In genomic region chr13:110893909-110894308, GRCm38 (mm10) we compare ENCODE assay signal across 18 mouse cellular contexts.
A peak's percentile ranks its signal among the peaks of the same experiment; 100 is the strongest.
DNase-seq lines count a peak whose midpoint lies in the region; ATAC-seq and TF ChIP-seq lines count a peak whose summit lies in the region.
"Had no signal": no experiment of that assay in that cellular context is flagged by ENCODE, and none has a peak within 500 bp of the region (broad histone marks: within the 10 kb centered on the region; RNA-seq: fewer than 3 reads in every experiment).

No protein-coding gene starts in this region.

- no peaks in the 10 kb centered on the region for H3K9me3 ChIP-seq in heart, embryonic 12.5 days (replicated peaks)
- no peaks in the 10 kb centered on the region for H3K9me3 ChIP-seq in lung, postnatal 0 days (ENCODE audit: low read length)
- no peaks in the 10 kb centered on the region for H3K9me3 ChIP-seq in hindbrain, postnatal 0 days (ENCODE audit: low read length)
- H3K9me3 ChIP-seq: forebrain, embryonic 15.5 days; hindbrain, embryonic 12.5 days; limb, embryonic 12.5 days; liver, embryonic 15.5 days had no signal

- no peak overlapping the region for H3K4me2 ChIP-seq in heart, embryonic 12.5 days
- H3K4me2 ChIP-seq in lung, postnatal 0 days (replicated peaks; ENCODE audit: low read depth, low read length): no peak overlapping the region
- H3K4me2 ChIP-seq in hindbrain, postnatal 0 days (ENCODE audit: low read depth, low read length): no peak overlapping the region
- H3K4me2 ChIP-seq: forebrain, embryonic 15.5 days; hindbrain, embryonic 12.5 days; limb, embryonic 12.5 days; liver, embryonic 15.5 days; midbrain, embryonic 11.5 days had no signal

- H3K27ac ChIP-seq in heart, embryonic 12.5 days (ENCODE audit: poor library complexity, severe bottlenecking): no peak overlapping the region
- no peak overlapping the region for H3K27ac ChIP-seq in lung, postnatal 0 days (ENCODE audit: low read length)
- H3K27ac ChIP-seq in hindbrain, postnatal 0 days: no peak overlapping the region
- H3K27ac ChIP-seq: forebrain, embryonic 15.5 days; hindbrain, embryonic 12.5 days; limb, embryonic 12.5 days; liver, embryonic 15.5 days had no signal

- intact Hi-C loops in heart, postnatal 25 days (cut with DNase I): no loop called here

- peaks cover 8% of the 10 kb centered on the region for H3K4me1 ChIP-seq in heart, embryonic 12.5 days (replicated peaks)
- H3K4me1 ChIP-seq in lung, postnatal 0 days (ENCODE audit: insufficient read depth, low read depth, low read length): no peaks in the 10 kb centered on the region
- H3K4me1 ChIP-seq in hindbrain, postnatal 0 days (ENCODE audit: insufficient read depth, low read length): no peaks in the 10 kb centered on the region
- H3K4me1 ChIP-seq: forebrain, embryonic 15.5 days; hindbrain, embryonic 12.5 days; liver, embryonic 15.5 days had no signal

- peak; percentile 98 for DNase-seq in heart, adult 11 months
- peak; percentile 17 for DNase-seq in lung, postnatal 0 days (ENCODE audit: low spot score)
- DNase-seq in lung, adult 18-20 months: no peak
- DNase-seq in heart, postnatal 25 days (ENCODE audit: low spot score): peak; percentile 35
- peak; percentile 22 to 50 for DNase-seq in lung, postnatal 4 days
- DNase-seq in hindbrain, postnatal 0 days (ENCODE audit: low spot score): no peak
- no peak for DNase-seq in cerebellum, postnatal 4 days (ENCODE audit: low spot score in 2 of 2)
- DNase-seq: adrenal gland, adult 8-10 months; B cell, adult 2 months; cerebellum, adult 9-11 months; thymus, adult 2 months had no signal

- no peak for ATAC-seq in heart, embryonic 12.5 days (ENCODE audit: insufficient number of reproducible peaks, low FRiP score)
- 0 out of 2 replicates have a peak, but pooled peaks have one; percentile 12 for ATAC-seq in lung, postnatal 0 days
- no peak for ATAC-seq in hindbrain, postnatal 0 days
- ATAC-seq: forebrain, embryonic 15.5 days had no signal

- H3K4me3 ChIP-seq in heart, embryonic 12.5 days: no peak overlapping the region
- no peak overlapping the region for H3K4me3 ChIP-seq in lung, postnatal 0 days (ENCODE audit: low read depth, low read length)
- no peak overlapping the region for H3K4me3 ChIP-seq in hindbrain, postnatal 0 days (ENCODE audit: low read length)
- H3K4me3 ChIP-seq: forebrain, embryonic 15.5 days; hindbrain, embryonic 12.5 days; limb, embryonic 12.5 days; liver, embryonic 15.5 days; myocyte had no signal

- H3K9ac ChIP-seq in heart, embryonic 12.5 days: no peak overlapping the region
- H3K9ac ChIP-seq in lung, postnatal 0 days (replicated peaks; ENCODE audit: low read depth): no peak overlapping the region
- no peak overlapping the region for H3K9ac ChIP-seq in hindbrain, postnatal 0 days (replicated peaks; ENCODE audit: low read length)
- H3K9ac ChIP-seq: forebrain, embryonic 15.5 days; hindbrain, embryonic 12.5 days; limb, embryonic 12.5 days; liver, embryonic 15.5 days had no signal

- no peaks in the 10 kb centered on the region for H3K27me3 ChIP-seq in heart, embryonic 12.5 days (replicated peaks)
- no peaks in the 10 kb centered on the region for H3K27me3 ChIP-seq in lung, postnatal 0 days (replicated peaks; ENCODE audit: insufficient read depth, low read length)
- no peaks in the 10 kb centered on the region for H3K27me3 ChIP-seq in hindbrain, postnatal 0 days (ENCODE audit: insufficient read depth, low read length)
- H3K27me3 ChIP-seq: forebrain, embryonic 15.5 days; hindbrain, embryonic 12.5 days; limb, embryonic 12.5 days; liver, embryonic 15.5 days had no signal

- no peak for TF ChIP-seq EP300 in lung, postnatal 0 days (IDR thresholded peaks at IDR 0.05)

- H3K36me3 ChIP-seq in heart, embryonic 12.5 days: no peaks in the 10 kb centered on the region
- H3K36me3 ChIP-seq in lung, postnatal 0 days (ENCODE audit: insufficient read depth, low read length): no peaks in the 10 kb centered on the region
- H3K36me3 ChIP-seq in hindbrain, postnatal 0 days (ENCODE audit: insufficient read depth, low read length): no peaks in the 10 kb centered on the region
- H3K36me3 ChIP-seq: forebrain, embryonic 15.5 days; hindbrain, embryonic 12.5 days; limb, embryonic 12.5 days; liver, embryonic 15.5 days had no signal

- 49% methylated on average over 6 of the region's 6 CpGs for WGBS in heart, embryonic 12.5 days
- 45% methylated on average over 6 of the region's 6 CpGs for WGBS in lung, postnatal 0 days
- 73% methylated on average over 6 of the region's 6 CpGs for WGBS in hindbrain, postnatal 0 days

- no peak for TF ChIP-seq CTCF in lung, postnatal 0 days (IDR thresholded peaks at IDR 0.05)
- no peak for TF ChIP-seq CTCF in hindbrain, postnatal 0 days (IDR thresholded peaks at IDR 0.05; ENCODE audit: low read depth)

Comparison
In these comparisons a context has a peak if more than half of its experiments do, and no peak if none do; other contexts are left out.
1. DNase-seq: peak in heart, adult 11 months (single experiment), lung, postnatal 0 days (single experiment), heart, postnatal 25 days (single experiment) and lung, postnatal 4 days (2 of 2); none in lung, adult 18-20 months (0 of 2), hindbrain, postnatal 0 days (single experiment) and cerebellum, postnatal 4 days (0 of 2).